Mouse (Mus musculus) ES-E14 (cell line): ENCODE data around the gene Xcr1. TPM values are rescaled to one million over a fixed set of nuclear protein-coding genes. Genes with fewer than 3 reads are reported as not detected.

Experiments
- DNase-seq: peaks from one replicate; pipeline ENCODE4 v3.0.0-alpha.2; 2013; ENCODE audit warnings: low read depth, low spot score
- H3K27ac ChIP-seq: 2 replicates; pipeline ENCODE4 v1.5.1; 2012; ENCODE audit warnings: low read depth, mild to moderate bottlenecking, low read length, moderate library complexity, mixed read lengths; ENCODE audit not compliant: poor library complexity, insufficient read depth, severe bottlenecking
- H3K36me3 ChIP-seq: 2 replicates; pipeline ENCODE4 v1.6.1; 2012; ENCODE audit warnings: mild to moderate bottlenecking, low read length, moderate library complexity, mixed read lengths; ENCODE audit not compliant: control insufficient read depth, poor library complexity, insufficient read depth, severe bottlenecking
- H3K4me1 ChIP-seq, 2 experiments: fragments of 150-350 bp in 1 of 2; sonication (generic) in 1 of 2; 2 replicates each; pipeline ENCODE4 v1.6.1; 2012; ENCODE audit warnings: low read length in 2 of 2, mild to moderate bottlenecking in 1 of 2, mixed read lengths in 1 of 2; ENCODE audit not compliant: control insufficient read depth in 2 of 2, insufficient read depth in 2 of 2, poor library complexity in 1 of 2
- H3K4me3 ChIP-seq, 2 experiments: fragments of 150-350 bp in 1 of 2; sonication (generic) in 1 of 2; 2 replicates each; pipeline ENCODE4 v1.5.1; 2012; ENCODE audit warnings: low read length in 2 of 2, low read depth in 1 of 2, mild to moderate bottlenecking in 1 of 2, mixed read lengths in 1 of 2; ENCODE audit not compliant: insufficient read depth in 1 of 2, poor library complexity in 1 of 2, severe bottlenecking in 1 of 2
- H3K9ac ChIP-seq: 2 replicates; pipeline ENCODE4 v1.6.1; 2012; ENCODE audit warnings: low read depth, mild to moderate bottlenecking, low read length, mixed read lengths; ENCODE audit not compliant: poor library complexity, insufficient read depth, severe bottlenecking
- H3K9me3 ChIP-seq: fragments of 150-350 bp; sonication (generic); 2 replicates; pipeline ENCODE4 v1.6.1; 2012; ENCODE audit warnings: low read depth, mild to moderate bottlenecking, low read length; ENCODE audit not compliant: control insufficient read depth, insufficient read depth
- CHD2 ChIP-seq: IDR thresholded peaks from 2 replicates; pipeline ENCODE4 v1.6.1; 2014; ENCODE audit warnings: mild to moderate bottlenecking, low read depth, low read length, inconsistent platforms
- HCFC1 ChIP-seq: IDR thresholded peaks from 2 replicates; pipeline ENCODE4 v1.6.1; 2012; ENCODE audit warnings: low read length, inconsistent platforms, borderline replicate concordance; ENCODE audit not compliant: insufficient read depth
- MAFK ChIP-seq: IDR thresholded peaks from 2 replicates; pipeline ENCODE4 v1.6.1; 2014; ENCODE audit warnings: mild to moderate bottlenecking, low read depth, low read length, inconsistent platforms; ENCODE audit not compliant: insufficient read depth
- ZC3H11A ChIP-seq: IDR thresholded peaks from 2 replicates; pipeline ENCODE4 v1.6.1; 2012; ENCODE audit warnings: low read depth, mild to moderate bottlenecking, inconsistent platforms, low read length, borderline replicate concordance
- ZNF384 ChIP-seq: IDR thresholded peaks from 2 replicates; pipeline ENCODE4 v1.6.1; 2012; ENCODE audit warnings: low read depth, low read length, inconsistent platforms
- in situ Hi-C, 2 experiments: fragments of 600-800 bp; cut with MboI; formaldehyde crosslinking; loops; one replicate each; pipeline ENCODE4 v1.15.1; 2025; ENCODE audit warnings: low sequenced_read_pairs in 2 of 2, inconsistent platforms in 1 of 2; ENCODE audit not compliant: unreplicated experiment in 2 of 2
- total RNA-seq: library from RNA; depleted of rRNA; stranded (reverse); fragments of 300-350 nt; gene quantifications from 2 replicates; pipeline ENCODE4 v1.2.3, GENCODE M21; 2012

The Xcr1 gene
- total RNA-seq, 1 experiment = 0.09 TPM

DNA sequence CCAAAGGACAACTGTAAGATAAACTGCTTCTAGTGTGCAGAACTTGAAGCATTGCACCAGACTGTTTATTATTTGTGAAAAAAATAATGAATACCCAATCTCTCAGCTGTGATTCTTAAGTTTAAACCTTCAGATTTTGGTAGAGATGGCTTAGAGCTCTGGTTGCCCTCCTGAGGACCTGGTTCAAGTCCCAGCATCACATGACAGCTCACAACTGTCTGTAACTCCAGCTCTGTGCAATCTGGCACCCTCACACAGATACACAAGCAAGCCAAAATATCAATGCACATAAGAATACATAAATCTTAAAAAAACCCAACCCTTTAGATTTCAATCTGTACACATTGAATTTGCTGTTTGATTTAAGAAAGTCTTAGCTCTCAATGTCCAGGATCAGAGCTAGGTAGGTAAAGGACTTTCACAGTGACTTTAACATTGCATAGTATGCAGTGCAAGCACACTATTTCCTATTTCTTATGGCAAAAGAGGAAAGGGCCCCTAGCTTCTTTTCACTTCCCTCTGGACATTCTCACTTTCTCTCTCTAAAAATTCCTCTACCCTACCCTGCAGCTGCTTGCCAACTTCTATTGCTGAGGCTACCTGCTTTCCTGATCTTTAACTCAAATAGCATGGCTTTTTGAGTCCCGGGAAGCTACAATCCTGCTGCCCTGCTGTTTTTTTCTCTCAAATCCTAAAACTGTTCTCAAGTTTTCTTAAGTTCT lies 1.2 kb upstream of the Xcr1 start:
- Histone ChIP-seq H3K9ac (no peak overlapping the region), H3K9me3 (no peaks in the 10 kb centered on the region), H3K4me3 (no peak overlapping the region), H3K4me1 (no peaks in the 10 kb centered on the region), H3K36me3 (no peaks in the 10 kb centered on the region), H3K27ac (no peak overlapping the region)
- no peak for DNase-seq
- in situ Hi-C loops = no loop called here
- no peak for TF ChIP-seq ZNF384
- TF ChIP-seq ZC3H11A = no peak
- TF ChIP-seq MAFK = no peak
- no peak for TF ChIP-seq CHD2
- TF ChIP-seq HCFC1 = no peak

DNA sequence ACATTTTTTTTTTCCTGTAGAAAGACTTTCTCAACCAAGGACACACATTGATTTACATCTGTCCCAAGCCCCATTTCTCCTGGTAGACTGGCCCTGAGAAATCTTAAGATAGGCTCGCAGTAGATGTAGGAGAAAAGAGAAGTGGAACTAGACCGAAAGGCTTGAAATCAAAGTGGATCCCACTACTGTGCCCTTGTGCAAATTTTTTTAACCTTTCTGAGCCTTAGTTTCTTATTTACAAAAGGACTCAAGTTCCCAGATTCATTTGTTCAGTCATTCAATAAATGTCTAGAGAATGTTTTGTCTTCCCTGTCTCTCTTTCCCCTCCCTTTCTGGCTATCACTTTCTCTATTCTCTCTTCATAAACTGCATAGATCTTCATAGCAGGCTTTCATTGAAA lies 5.0 kb downstream of the Xcr1 start:
- no peaks in the 10 kb centered on the region for H3K36me3 ChIP-seq
- no peak for DNase-seq
- no peak overlapping the region for H3K4me3 ChIP-seq
- H3K9me3 ChIP-seq = no peaks in the 10 kb centered on the region
- no peak overlapping the region for H3K9ac ChIP-seq
- H3K4me1 ChIP-seq = no peaks in the 10 kb centered on the region
- in situ Hi-C loops = no loop called here
- TF ChIP-seq ZNF384 (no peak), MAFK (no peak), ZC3H11A (no peak), HCFC1 (no peak), CHD2 (no peak)
- no peak overlapping the region for H3K27ac ChIP-seq

DNA sequence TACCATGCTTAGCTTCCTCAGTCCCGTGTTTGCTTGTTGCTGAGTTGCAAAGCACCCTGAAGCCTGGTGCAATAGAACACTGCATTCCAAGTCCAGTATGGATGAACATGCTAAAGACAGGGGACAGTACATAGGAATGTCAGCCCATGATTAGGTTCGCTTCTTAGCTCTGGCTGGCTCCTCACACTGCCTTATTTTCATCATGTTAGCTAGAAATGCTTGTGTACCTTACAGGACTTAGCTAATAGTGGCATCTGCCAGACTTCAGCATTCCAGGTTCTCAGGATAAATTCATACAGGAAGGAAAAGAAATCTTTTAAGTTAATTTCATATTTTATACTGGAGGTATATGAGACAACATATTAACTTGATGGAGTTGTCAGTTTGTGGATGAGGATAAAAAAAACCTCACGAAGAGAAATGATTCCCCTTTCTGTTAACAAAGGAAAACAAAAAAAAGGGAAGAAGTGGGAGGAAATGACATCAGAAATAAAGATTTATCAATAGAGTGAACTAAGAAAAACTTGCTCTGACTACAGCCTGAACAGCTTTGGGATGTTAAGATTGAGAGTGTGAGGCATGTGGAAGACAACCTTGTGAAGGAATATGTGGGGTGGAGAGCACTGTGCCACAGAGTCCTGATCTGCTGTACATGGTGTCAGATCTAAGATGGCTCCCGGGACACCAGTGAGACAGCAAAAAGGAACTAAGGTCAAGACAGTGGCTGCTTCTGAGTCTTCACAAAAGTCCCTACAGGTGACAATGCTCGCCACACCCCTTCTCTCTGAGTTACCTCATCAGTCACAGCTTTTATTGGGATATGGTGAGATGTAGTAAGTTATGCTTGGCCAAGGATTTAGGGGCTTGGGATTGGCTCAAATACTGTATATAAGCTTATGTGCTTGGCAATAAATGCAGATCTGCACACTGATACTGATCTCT lies 9.1 kb downstream of the Xcr1 start:
- Histone ChIP-seq H3K4me1 (no peaks in the 10 kb centered on the region), H3K27ac (no peak overlapping the region), H3K36me3 (no peaks in the 10 kb centered on the region), H3K4me3 (peak overlapping the region in 1 of 2 experiments; percentile 43; a peak in 2 of 4 replicates), H3K9me3 (no peaks in the 10 kb centered on the region), H3K9ac (no peak overlapping the region)
- DNase-seq = no peak
- TF ChIP-seq ZNF384 (no peak), HCFC1 (no peak), ZC3H11A (no peak), MAFK (no peak), CHD2 (no peak)
- in situ Hi-C loops = no loop called here

DNA sequence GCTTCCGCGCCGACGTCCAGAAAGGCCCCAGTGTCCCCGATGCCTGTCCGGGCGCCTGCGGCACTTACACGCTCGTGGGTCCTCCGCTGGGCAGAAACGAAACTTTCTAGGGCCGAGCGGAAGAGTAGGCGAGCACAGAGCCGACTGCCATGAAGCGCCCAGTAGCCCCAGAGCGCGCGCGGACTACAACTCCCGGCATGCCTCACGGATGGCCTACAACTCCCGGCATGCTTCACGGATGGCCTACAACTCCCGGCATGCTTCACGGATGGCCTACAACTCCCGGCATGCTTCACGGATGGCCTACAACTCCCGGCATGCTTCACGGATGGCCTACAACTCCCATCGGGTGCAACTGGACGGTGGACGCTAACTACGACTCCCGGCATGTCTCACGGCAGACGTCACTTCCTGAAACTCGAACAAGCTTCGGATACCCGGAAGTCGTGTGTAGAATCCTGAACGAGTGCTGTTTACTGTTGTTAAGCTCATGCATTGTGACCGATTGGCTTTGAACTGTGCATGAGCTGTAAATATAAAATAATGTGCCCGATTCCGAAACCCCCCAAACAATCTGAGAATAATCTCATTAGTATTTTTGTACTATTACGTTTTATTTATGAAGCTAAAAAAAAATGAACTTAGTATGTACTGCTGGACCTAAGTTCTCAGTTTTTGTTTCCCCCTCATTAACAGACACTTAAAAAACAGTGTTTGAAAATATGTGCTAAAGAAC lies 9.9 kb downstream of the Xcr1 start, which contains the start of gene Fyco1:
Gene Fyco1 (minus strand): TSS at position 187 of the 736 bp plus-strand sequence.
- H3K4me1 ChIP-seq = no peaks in the 10 kb centered on the region
- H3K36me3 ChIP-seq = no peaks in the 10 kb centered on the region
- no peak for TF ChIP-seq ZNF384
- TF ChIP-seq HCFC1 = peak; percentile 97
- no peak for TF ChIP-seq ZC3H11A
- in situ Hi-C loops = no loop called here
- H3K4me3 ChIP-seq = peak within 1 kb of the TSS; percentile 71 to 87
- peak; percentile 75 for DNase-seq
- peak within 1 kb of the TSS; percentile 74 for H3K27ac ChIP-seq
- no peaks in the 10 kb centered on the region for H3K9me3 ChIP-seq
- H3K9ac ChIP-seq = peak within 1 kb of the TSS; percentile 69
